Mouse (Mus musculus): ENCODE measurements around the gene Ptma. TPM values are rescaled to one million over a fixed set of nuclear protein-coding genes. Genes with fewer than 3 reads are reported as not detected.

Gene Ptma
- total and polyA plus RNA-seq, 2 experiments from 2014 or later, result 723 to 1,399 TPM

GRCm38 (mm10) chr1:86488326-86488725 lies 38.2 kb upstream of the Ptma start:
- peak overlapping the region; percentile 88 for H3K4me2 ChIP-seq (ENCODE audit: low read depth, low read length)
- no peaks in the 10 kb centered on the region for H3K36me3 ChIP-seq (ENCODE audit: insufficient read depth, low read length)
- peak overlapping the region; percentile 88 for H3K9ac ChIP-seq (replicated peaks; ENCODE audit: low read length)
- no peak for ATAC-seq
- no peaks in the 10 kb centered on the region for H3K9me3 ChIP-seq (ENCODE audit: low read length)
- peak overlapping the region; percentile 98 for H3K27ac ChIP-seq
- peaks cover 15% of the 10 kb centered on the region for H3K4me1 ChIP-seq (ENCODE audit: insufficient read depth, low read length)
- H3K4me3 ChIP-seq (ENCODE audit: low read length), result peak overlapping the region; percentile 53
- no peaks in the 10 kb centered on the region for H3K27me3 ChIP-seq (ENCODE audit: insufficient read depth, low read length)
- 41% methylated on average over 7 of the region's 7 CpGs for WGBS
- DNase-seq (ENCODE audit: low spot score), result no peak
- TF ChIP-seq CTCF (IDR thresholded peaks at IDR 0.05; ENCODE audit: low read depth), result no peak

- no peak for TF ChIP-seq CTCF (IDR thresholded peaks at IDR 0.05; ENCODE audit: low read depth)
- no peaks in the 10 kb centered on the region for H3K27me3 ChIP-seq (ENCODE audit: insufficient read depth, low read length)
- no peak for ATAC-seq
Measured at GRCm38 (mm10) chr1:86488774-86489173, 37.8 kb upstream of the Ptma start.

GRCm38 (mm10) chr1:86489901-86490300 lies 36.6 kb upstream of the Ptma start:
- no peak for ATAC-seq
- DNase-seq (ENCODE audit: low spot score), result no peak
- H3K36me3 ChIP-seq (ENCODE audit: insufficient read depth, low read length), result no peaks in the 10 kb centered on the region
- no peak overlapping the region for H3K27ac ChIP-seq
- no peak overlapping the region for H3K4me2 ChIP-seq (ENCODE audit: low read depth, low read length)
- H3K9ac ChIP-seq (replicated peaks; ENCODE audit: low read length), result no peak overlapping the region
- no peaks in the 10 kb centered on the region for H3K9me3 ChIP-seq (ENCODE audit: low read length)
- H3K4me3 ChIP-seq (ENCODE audit: low read length), result no peak overlapping the region
- TF ChIP-seq CTCF (IDR thresholded peaks at IDR 0.05; ENCODE audit: low read depth), result no peak
- H3K4me1 ChIP-seq (ENCODE audit: insufficient read depth, low read length), result peaks cover 15% of the 10 kb centered on the region
- no peaks in the 10 kb centered on the region for H3K27me3 ChIP-seq (ENCODE audit: insufficient read depth, low read length)
- WGBS, result 94% methylated on average over 4 of the region's 4 CpGs

More at GRCm38 (mm10) chr1:86488774-86489173, 37.8 kb upstream of the Ptma start:
- H3K4me2 ChIP-seq (ENCODE audit: low read depth, low read length), result peak overlapping the region; percentile 88
- no peak for DNase-seq (ENCODE audit: low spot score)
- H3K36me3 ChIP-seq (ENCODE audit: insufficient read depth, low read length), result no peaks in the 10 kb centered on the region
- H3K27ac ChIP-seq, result peak overlapping the region; percentile 98
- H3K4me1 ChIP-seq (ENCODE audit: insufficient read depth, low read length), result peaks cover 15% of the 10 kb centered on the region
- peak overlapping the region; percentile 88; the same call in 1 of the 2 replicates for H3K9ac ChIP-seq (replicated peaks; ENCODE audit: low read length)
- 97% methylated on average over 4 of the region's 4 CpGs for WGBS
- H3K9me3 ChIP-seq (ENCODE audit: low read length), result no peaks in the 10 kb centered on the region
- H3K4me3 ChIP-seq (ENCODE audit: low read length), result peak overlapping the region; percentile 53

DNA sequence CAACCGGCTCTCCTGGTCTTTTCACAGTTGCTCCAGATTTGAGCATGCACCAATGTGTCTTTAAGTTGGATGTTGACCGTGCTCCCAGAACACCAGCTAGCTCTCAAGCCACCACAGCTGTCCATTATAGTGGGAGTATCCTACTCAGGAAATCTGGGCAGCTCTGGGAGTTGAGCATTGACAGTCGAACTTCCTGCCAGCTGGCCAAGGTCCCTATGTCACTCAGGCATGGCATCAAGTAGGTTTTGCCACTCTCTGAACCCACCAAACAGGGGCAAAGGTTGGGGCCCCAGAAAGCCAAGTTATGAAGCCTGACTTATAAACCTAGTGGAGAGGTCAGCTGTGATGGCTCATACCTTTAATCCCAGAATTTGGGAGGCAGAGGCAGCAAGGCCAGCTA lies 35.8 kb upstream of the Ptma start:
- TF ChIP-seq CTCF (IDR thresholded peaks at IDR 0.05; ENCODE audit: low read depth), result no peak
- Histone ChIP-seq H3K27me3 (ENCODE audit: insufficient read depth, low read length) (no peaks in the 10 kb centered on the region), H3K9me3 (ENCODE audit: low read length) (no peaks in the 10 kb centered on the region), H3K36me3 (ENCODE audit: insufficient read depth, low read length) (no peaks in the 10 kb centered on the region), H3K4me3 (ENCODE audit: low read length) (no peak overlapping the region), H3K27ac (no peak overlapping the region), H3K4me1 (ENCODE audit: insufficient read depth, low read length) (peaks cover 15% of the 10 kb centered on the region), H3K9ac (replicated peaks; ENCODE audit: low read length) (no peak overlapping the region), H3K4me2 (ENCODE audit: low read depth, low read length) (no peak overlapping the region)
- ATAC-seq, result no peak
- DNase-seq (ENCODE audit: low spot score), result no peak
- 66% methylated on average over 3 of the region's 3 CpGs for WGBS

DNA sequence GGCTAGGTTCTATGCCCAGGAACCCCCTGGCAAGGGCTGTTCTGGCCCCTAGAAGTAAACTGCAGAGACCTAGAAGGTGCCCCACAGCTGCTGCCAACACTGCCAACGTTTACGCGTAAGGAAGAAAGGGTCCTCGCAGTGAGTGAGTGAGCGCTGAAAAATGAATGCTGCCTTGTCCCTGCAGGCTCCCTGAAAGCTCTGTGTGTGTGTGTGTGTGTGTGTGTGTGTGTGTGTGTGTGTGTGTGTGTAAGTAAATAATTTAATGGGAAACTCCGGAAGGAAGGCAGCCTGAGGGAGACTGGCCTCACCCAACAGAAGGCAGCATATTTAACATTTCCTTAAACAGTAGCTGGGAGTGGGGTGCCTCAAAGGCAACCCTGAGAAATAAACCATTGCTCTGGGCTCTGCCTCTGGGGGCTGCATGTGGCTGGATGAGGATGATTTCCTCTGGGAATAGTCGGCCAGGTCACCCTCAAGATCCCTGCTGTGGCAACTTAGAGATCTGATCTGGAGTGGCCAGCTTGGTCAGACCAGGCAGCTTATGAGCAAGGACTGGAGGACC lies 34.9 kb upstream of the Ptma start:
- H3K27ac ChIP-seq, result peak overlapping the region; percentile 57
- H3K4me1 ChIP-seq (ENCODE audit: insufficient read depth, low read length), result peaks cover 15% of the 10 kb centered on the region
- TF ChIP-seq CTCF (IDR thresholded peaks at IDR 0.05; ENCODE audit: low read depth), result no peak
- peak; percentile 48 for DNase-seq (ENCODE audit: low spot score)
- no peaks in the 10 kb centered on the region for H3K36me3 ChIP-seq (ENCODE audit: insufficient read depth, low read length)
- no peak for ATAC-seq
- no peak overlapping the region for H3K4me2 ChIP-seq (ENCODE audit: low read depth, low read length)
- H3K27me3 ChIP-seq (ENCODE audit: insufficient read depth, low read length), result no peaks in the 10 kb centered on the region
- no peak overlapping the region for H3K4me3 ChIP-seq (ENCODE audit: low read length)
- WGBS, result 22% methylated on average over 7 of the region's 7 CpGs
- H3K9ac ChIP-seq (replicated peaks; ENCODE audit: low read length), result no peak overlapping the region
- H3K9me3 ChIP-seq (ENCODE audit: low read length), result no peaks in the 10 kb centered on the region

- DNase-seq (ENCODE audit: low spot score), result no peak
Measured at GRCm38 (mm10) chr1:86492095-86493070, 34.1 kb upstream of the Ptma start.

More at GRCm38 (mm10) chr1:86492095-86493070, 34.1 kb upstream of the Ptma start:
- H3K4me2 ChIP-seq (ENCODE audit: low read depth, low read length), result no peak overlapping the region
- H3K4me1 ChIP-seq (ENCODE audit: insufficient read depth, low read length), result peaks cover 15% of the 10 kb centered on the region
- peak overlapping the region; percentile 57 for H3K27ac ChIP-seq
- no peaks in the 10 kb centered on the region for H3K36me3 ChIP-seq (ENCODE audit: insufficient read depth, low read length)
- 68% methylated on average over 9 of the region's 9 CpGs for WGBS
- H3K9me3 ChIP-seq (ENCODE audit: low read length), result no peaks in the 10 kb centered on the region
- H3K9ac ChIP-seq (replicated peaks; ENCODE audit: low read length), result no peak overlapping the region
- no peak overlapping the region for H3K4me3 ChIP-seq (ENCODE audit: low read length)
- H3K27me3 ChIP-seq (ENCODE audit: insufficient read depth, low read length), result no peaks in the 10 kb centered on the region
- no peak for TF ChIP-seq CTCF (IDR thresholded peaks at IDR 0.05; ENCODE audit: low read depth)
- ATAC-seq, result no peak

All from hindbrain, postnatal 0 days (tissue).